Mouse (Mus musculus): ENCODE results near the gene Dab2ip. TPM values are rescaled to one million over a fixed set of nuclear protein-coding genes. Genes with fewer than 3 reads are reported as not detected.

The Dab2ip gene
- polyA plus RNA-seq, 1 experiment from 2014 or later: 48.1 TPM

DNA sequence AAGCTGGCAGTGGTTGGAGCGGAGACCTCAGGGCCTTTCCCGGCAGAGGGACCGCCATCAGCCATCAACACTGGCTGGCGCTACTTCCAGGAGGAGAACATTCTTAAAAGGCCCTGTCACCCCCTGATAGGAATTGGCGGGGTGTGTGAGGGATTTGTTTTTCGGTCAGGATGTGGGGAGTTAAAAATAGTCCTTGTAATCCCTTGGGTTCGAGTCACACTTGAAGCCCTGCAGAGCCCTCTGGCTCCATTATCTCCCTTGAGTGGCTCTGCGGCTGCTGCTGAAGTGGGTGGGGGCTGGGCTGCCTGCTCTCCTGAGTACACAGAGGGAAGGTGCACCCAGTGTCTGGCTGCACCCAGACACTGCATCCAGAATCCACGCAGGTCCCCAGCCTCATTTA is 30.3 kb downstream of the Dab2ip start:
- whole genome bisulfite sequencing: 42% methylated on average over 9 of the region's 9 CpGs
- Histone ChIP-seq H3K9ac (ENCODE audit: low read length) (no peak overlapping the region), H3K4me2 (replicated peaks; ENCODE audit: low read depth) (no peak overlapping the region), H3K4me1 (replicated peaks; ENCODE audit: control insufficient read depth, insufficient read depth) (no peaks in the 10 kb centered on the region; the same call in 1 of the 2 replicates), H3K4me3 (ENCODE audit: low read depth, low read length) (no peak overlapping the region), H3K36me3 (ENCODE audit: control insufficient read depth, insufficient read depth, low read length) (no peaks in the 10 kb centered on the region), H3K27me3 (ENCODE audit: control insufficient read depth, insufficient read depth, low read length) (no peaks in the 10 kb centered on the region), H3K9me3 (ENCODE audit: control insufficient read depth, low read length) (no peaks in the 10 kb centered on the region), H3K27ac (replicated peaks) (no peak overlapping the region)
- ATAC-seq (ENCODE audit: low FRiP score, low TSS enrichment) (no peak), DNase-seq (ENCODE audit: low spot score) (no peak)
- no peak for TF ChIP-seq CTCF (IDR thresholded peaks at IDR 0.05; ENCODE audit: low read depth)

DNA sequence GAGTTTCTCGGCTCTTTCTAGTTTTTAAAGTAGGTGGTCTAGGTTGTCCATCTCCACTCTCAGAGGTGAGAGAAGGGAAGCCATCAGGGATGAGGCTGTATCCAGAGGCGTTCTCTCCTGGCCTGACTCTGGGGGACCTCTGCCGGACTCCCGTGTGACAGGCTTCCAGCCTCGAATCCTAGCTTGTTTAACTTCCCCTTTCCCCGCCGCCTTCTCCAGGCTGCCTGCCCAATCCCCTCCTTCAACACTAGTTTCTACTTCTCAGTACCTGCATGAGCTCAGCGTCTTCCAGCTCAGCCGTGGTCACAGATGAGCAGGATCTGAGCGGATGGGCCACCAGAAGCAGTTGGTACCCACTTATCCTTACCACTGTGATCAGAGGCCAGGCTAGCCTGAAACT is 31.3 kb downstream of the Dab2ip start:
- H3K4me2 ChIP-seq (replicated peaks; ENCODE audit: low read depth): no peak overlapping the region
- DNase-seq (ENCODE audit: low spot score) (no peak), ATAC-seq (ENCODE audit: low FRiP score, low TSS enrichment) (no peak; the same call in 1 of the 2 replicates)
- H3K27ac ChIP-seq (replicated peaks): no peak overlapping the region; the same call in 1 of the 2 replicates
- no peak overlapping the region for H3K4me3 ChIP-seq (ENCODE audit: low read depth, low read length)
- no peaks in the 10 kb centered on the region; the same call in 1 of the 2 replicates for H3K4me1 ChIP-seq (replicated peaks; ENCODE audit: control insufficient read depth, insufficient read depth)
- no peak overlapping the region for H3K9ac ChIP-seq (ENCODE audit: low read length)
- H3K36me3 ChIP-seq (ENCODE audit: control insufficient read depth, insufficient read depth, low read length): no peaks in the 10 kb centered on the region
- WGBS: 69% methylated on average over 10 of the region's 10 CpGs
- H3K9me3 ChIP-seq (ENCODE audit: control insufficient read depth, low read length): no peaks in the 10 kb centered on the region
- TF ChIP-seq CTCF (IDR thresholded peaks at IDR 0.05; ENCODE audit: low read depth) (no peak), EP300 (optimal IDR thresholded peaks at IDR 0.05) (no peak)
- H3K27me3 ChIP-seq (ENCODE audit: control insufficient read depth, insufficient read depth, low read length): no peaks in the 10 kb centered on the region

DNA sequence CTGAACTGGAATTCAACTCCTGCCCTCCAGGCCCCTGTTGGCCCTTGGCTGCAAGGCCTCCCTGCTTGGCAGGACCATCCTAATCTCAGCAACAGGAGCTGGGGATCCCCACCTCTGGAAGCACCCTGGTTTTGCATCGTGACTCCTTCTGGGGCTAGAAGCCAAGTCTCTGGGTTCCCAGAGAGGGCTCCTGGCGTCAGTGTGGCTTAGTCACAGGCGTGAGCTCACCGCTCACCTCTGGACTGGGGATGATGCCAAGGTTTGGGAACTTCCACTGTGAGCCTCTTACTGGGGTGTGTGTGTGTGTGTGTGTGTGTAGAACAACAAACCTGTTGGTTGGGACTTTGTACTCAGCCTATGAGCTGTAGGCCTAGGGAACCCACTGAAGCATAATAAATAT is 31.7 kb downstream of the Dab2ip start:
- TF ChIP-seq CTCF (IDR thresholded peaks at IDR 0.05; ENCODE audit: low read depth): no peak
- no peak for TF ChIP-seq EP300 (optimal IDR thresholded peaks at IDR 0.05)
- H3K27me3 ChIP-seq (ENCODE audit: control insufficient read depth, insufficient read depth, low read length): no peaks in the 10 kb centered on the region
- no peaks in the 10 kb centered on the region for H3K36me3 ChIP-seq (ENCODE audit: control insufficient read depth, insufficient read depth, low read length)
- no peak overlapping the region; the same call in 1 of the 2 replicates for H3K27ac ChIP-seq (replicated peaks)
- H3K4me3 ChIP-seq (ENCODE audit: low read depth, low read length): no peak overlapping the region
- peak; percentile 86 for DNase-seq (ENCODE audit: low spot score)
- H3K4me2 ChIP-seq (replicated peaks; ENCODE audit: low read depth): no peak overlapping the region
- no peak overlapping the region for H3K9ac ChIP-seq (ENCODE audit: low read length)
- peak; percentile 94 for ATAC-seq (ENCODE audit: low FRiP score, low TSS enrichment)
- WGBS: 29% methylated on average over 4 of the region's 4 CpGs
- H3K4me1 ChIP-seq (replicated peaks; ENCODE audit: control insufficient read depth, insufficient read depth): no peaks in the 10 kb centered on the region; the same call in 1 of the 2 replicates
- H3K9me3 ChIP-seq (ENCODE audit: control insufficient read depth, low read length): no peaks in the 10 kb centered on the region

- TF ChIP-seq CTCF (IDR thresholded peaks at IDR 0.05; ENCODE audit: low read depth) (no peak), EP300 (optimal IDR thresholded peaks at IDR 0.05) (no peak)
- Histone ChIP-seq H3K27ac (replicated peaks) (no peak overlapping the region), H3K4me1 (replicated peaks; ENCODE audit: control insufficient read depth, insufficient read depth) (peaks cover 3% of the 10 kb centered on the region; the same call in 1 of the 2 replicates), H3K27me3 (ENCODE audit: control insufficient read depth, insufficient read depth, low read length) (no peaks in the 10 kb centered on the region), H3K9me3 (ENCODE audit: control insufficient read depth, low read length) (no peaks in the 10 kb centered on the region), H3K36me3 (ENCODE audit: control insufficient read depth, insufficient read depth, low read length) (no peaks in the 10 kb centered on the region), H3K4me3 (ENCODE audit: low read depth, low read length) (no peak overlapping the region), H3K9ac (ENCODE audit: low read length) (no peak overlapping the region), H3K4me2 (replicated peaks; ENCODE audit: low read depth) (no peak overlapping the region)
- WGBS: 72% methylated on average over 14 of the region's 14 CpGs
- no peak for ATAC-seq (ENCODE audit: low FRiP score, low TSS enrichment)
- DNase-seq (ENCODE audit: low spot score): no peak
Measured at GRCm38 (mm10) chr2:35591961-35592724, 34.1 kb downstream of the Dab2ip start.

- no peak for TF ChIP-seq EP300 (optimal IDR thresholded peaks at IDR 0.05)
- TF ChIP-seq CTCF (IDR thresholded peaks at IDR 0.05; ENCODE audit: low read depth): no peak
- WGBS: 80% methylated on average over 9 of the region's 9 CpGs
- no peak overlapping the region for H3K4me3 ChIP-seq (ENCODE audit: low read depth, low read length)
- no peaks in the 10 kb centered on the region for H3K36me3 ChIP-seq (ENCODE audit: control insufficient read depth, insufficient read depth, low read length)
- no peak overlapping the region for H3K27ac ChIP-seq (replicated peaks)
- peaks cover 3% of the 10 kb centered on the region; the same call in 1 of the 2 replicates for H3K4me1 ChIP-seq (replicated peaks; ENCODE audit: control insufficient read depth, insufficient read depth)
- H3K4me2 ChIP-seq (replicated peaks; ENCODE audit: low read depth): no peak overlapping the region
- DNase-seq (ENCODE audit: low spot score): no peak
- no peaks in the 10 kb centered on the region for H3K9me3 ChIP-seq (ENCODE audit: control insufficient read depth, low read length)
- ATAC-seq (ENCODE audit: low FRiP score, low TSS enrichment): no peak
- no peak overlapping the region for H3K9ac ChIP-seq (ENCODE audit: low read length)
- no peaks in the 10 kb centered on the region for H3K27me3 ChIP-seq (ENCODE audit: control insufficient read depth, insufficient read depth, low read length)
Measured at GRCm38 (mm10) chr2:35592725-35593392, 34.8 kb downstream of the Dab2ip start.

- 85% methylated on average over 7 of the region's 7 CpGs for WGBS
Measured at GRCm38 (mm10) chr2:35593889-35594288, 35.8 kb downstream of the Dab2ip start.

More at GRCm38 (mm10) chr2:35593889-35594288, 35.8 kb downstream of the Dab2ip start:
- ATAC-seq (ENCODE audit: low FRiP score, low TSS enrichment): no peak
- Histone ChIP-seq H3K4me3 (ENCODE audit: low read depth, low read length) (no peak overlapping the region), H3K27me3 (ENCODE audit: control insufficient read depth, insufficient read depth, low read length) (no peaks in the 10 kb centered on the region), H3K36me3 (ENCODE audit: control insufficient read depth, insufficient read depth, low read length) (no peaks in the 10 kb centered on the region), H3K9ac (ENCODE audit: low read length) (no peak overlapping the region), H3K27ac (replicated peaks) (no peak overlapping the region), H3K4me2 (replicated peaks; ENCODE audit: low read depth) (no peak overlapping the region), H3K4me1 (replicated peaks; ENCODE audit: control insufficient read depth, insufficient read depth) (peaks cover 3% of the 10 kb centered on the region; the same call in 1 of the 2 replicates), H3K9me3 (ENCODE audit: control insufficient read depth, low read length) (no peaks in the 10 kb centered on the region)
- no peak for TF ChIP-seq EP300 (optimal IDR thresholded peaks at IDR 0.05)
- no peak for TF ChIP-seq CTCF (IDR thresholded peaks at IDR 0.05; ENCODE audit: low read depth)
- DNase-seq (ENCODE audit: low spot score): no peak
